Mouse (Mus musculus) cerebellum, adult 9-11 months (tissue): ENCODE results near the gene Gm20481.
A peak's percentile ranks its signal among the peaks of the same experiment; 100 is the strongest.
"Not testable (repeated sequence)": the region's sequence is repeated elsewhere in the genome, so short reads cannot be mapped to it uniquely, and the experiment has no call there.

Source experiments
- DNase-seq: peaks from one replicate; pipeline ENCODE4 v3.0.0; 2022

The Gm20481 gene

GRCm38 (mm10) chr17:35005902-35006301 is 36.2 kb downstream of the Gm20481 start:
- DNase-seq, result not testable (repeated sequence)

DNA sequence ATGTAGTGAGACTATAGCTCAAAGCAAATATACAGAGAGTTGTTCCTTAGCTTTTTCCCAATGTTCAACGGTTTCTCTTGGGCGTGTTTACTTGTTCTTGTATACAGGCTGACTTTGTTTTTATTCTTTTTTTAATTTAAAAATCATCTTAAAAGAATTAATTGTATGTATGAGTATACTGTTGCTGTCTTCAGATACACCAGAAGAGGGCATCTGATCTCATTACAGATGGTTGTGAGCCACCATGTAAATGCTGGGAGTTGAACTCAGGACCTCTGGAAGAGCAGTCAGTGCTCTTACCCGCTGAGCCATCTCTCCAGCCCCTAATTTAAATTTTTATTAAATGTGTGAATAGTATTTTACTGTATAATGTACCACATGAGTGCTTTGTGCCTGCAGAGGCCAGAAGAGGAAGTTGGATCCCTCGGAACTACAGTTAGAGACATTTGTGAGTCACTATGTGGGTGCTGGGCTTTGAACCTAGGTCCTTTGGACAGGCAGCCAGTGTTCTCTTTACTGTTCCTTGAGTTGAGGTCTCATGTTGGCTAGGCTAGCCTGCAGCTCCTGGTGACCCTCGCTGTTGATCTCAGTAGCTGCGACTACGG is 37.8 kb downstream of the Gm20481 start:
- peak; percentile 18 for DNase-seq

GRCm38 (mm10) chr17:35009586-35009985 is 39.9 kb downstream of the Gm20481 start:
- peak; percentile 92 for DNase-seq

- peak; percentile 45 for DNase-seq
These were observed 41.7 kb downstream of the Gm20481 start for GRCm38 (mm10) chr17:35011440-35011839.

- DNase-seq, result no peak
These were observed 42.7 kb downstream of the Gm20481 start for GRCm38 (mm10) chr17:35012430-35012829.

DNA sequence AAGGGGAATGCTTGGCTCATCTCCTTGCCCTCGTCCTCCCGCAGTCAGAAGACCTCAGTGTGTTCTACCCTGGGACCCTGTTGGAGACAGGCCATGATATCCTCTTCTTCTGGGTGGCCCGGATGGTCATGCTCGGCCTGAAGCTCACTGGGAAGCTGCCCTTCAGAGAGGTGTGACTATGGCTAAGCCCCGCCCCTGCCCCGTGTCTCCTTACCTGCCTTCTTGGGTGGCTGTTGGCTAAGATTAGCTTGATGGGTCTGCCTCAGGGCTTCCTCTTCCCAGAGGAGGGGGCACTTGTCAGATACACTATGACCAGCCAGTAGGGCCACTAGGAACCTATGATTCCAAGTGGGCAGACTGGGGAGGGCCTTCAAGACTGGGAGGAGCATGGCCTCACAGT is 43.5 kb downstream of the Gm20481 start:
- no peak for DNase-seq

- DNase-seq, result peak; percentile 50
These were observed 45.6 kb downstream of the Gm20481 start for GRCm38 (mm10) chr17:35015296-35015695.

DNA sequence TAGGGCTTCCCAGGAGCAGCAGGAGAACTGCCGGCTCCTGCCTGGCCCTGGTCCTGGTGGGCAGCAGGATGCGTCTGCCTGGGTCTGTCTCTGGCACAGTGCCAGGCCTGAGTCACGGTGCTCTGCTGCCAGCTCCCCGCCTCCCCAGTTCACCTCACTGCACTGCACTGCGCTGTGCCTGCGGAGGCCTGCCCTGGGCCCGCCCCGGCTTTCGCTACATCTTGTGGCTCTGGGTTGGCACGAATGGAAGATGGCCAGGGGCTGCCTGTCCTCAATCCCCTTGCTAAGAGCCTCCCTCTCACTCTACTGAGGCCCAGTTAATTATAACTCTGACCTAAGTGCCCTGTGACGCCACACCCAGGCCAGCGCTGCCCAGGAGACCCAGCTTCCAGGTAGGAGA is 46.7 kb downstream of the Gm20481 start, which contains the start of gene Vwa7:
Vwa7 (plus strand) TSS at position 204 of the 400 bp plus-strand sequence.
- peak; percentile 87 for DNase-seq

GRCm38 (mm10) chr17:35016791-35017705 is 47.3 kb downstream of the Gm20481 start:
- DNase-seq, result peak; percentile 65

GRCm38 (mm10) chr17:35017706-35018030 is 48.0 kb downstream of the Gm20481 start:
- DNase-seq, result peak; percentile 54

GRCm38 (mm10) chr17:35018171-35018570 is 48.5 kb downstream of the Gm20481 start:
- DNase-seq, result peak; percentile 44

DNA sequence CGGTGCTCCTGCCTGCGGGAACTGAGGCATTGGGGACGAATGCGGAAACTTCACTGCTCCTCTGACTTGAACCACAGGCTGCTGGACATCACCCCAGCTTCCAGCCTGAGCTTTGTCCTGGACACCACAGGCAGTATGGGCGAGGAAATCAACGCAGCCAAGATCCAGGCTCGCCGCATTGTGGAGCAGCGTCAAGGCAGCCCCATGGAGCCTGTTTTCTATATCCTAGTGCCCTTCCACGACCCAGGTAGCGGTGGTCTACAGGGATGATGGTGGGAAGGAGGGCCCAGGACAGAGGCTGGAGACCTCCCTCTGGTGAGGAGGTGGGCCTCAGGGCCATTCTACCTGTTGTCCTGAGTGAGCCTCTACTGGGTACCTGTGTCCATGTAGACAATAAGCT is 50.2 kb downstream of the Gm20481 start:
- no peak for DNase-seq

DNA sequence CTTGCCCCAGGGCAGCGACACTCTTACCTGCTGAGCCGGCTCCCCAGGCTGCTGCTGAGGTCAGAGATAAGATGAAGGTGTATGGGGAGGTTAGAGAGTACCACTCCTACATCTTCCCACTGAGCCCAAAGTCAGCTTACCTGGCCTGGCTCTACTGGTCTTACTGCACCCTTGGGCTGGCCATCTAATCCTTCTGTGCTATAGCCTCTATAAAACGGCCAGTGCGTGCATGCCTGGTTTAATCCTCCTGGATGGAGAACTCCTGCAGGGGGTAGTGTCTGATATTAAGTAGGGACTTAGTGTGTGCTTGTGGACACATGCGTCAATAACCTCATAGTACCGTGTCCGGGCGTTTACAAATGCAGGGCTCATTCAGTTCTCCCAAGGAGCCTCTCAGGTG is 50.8 kb downstream of the Gm20481 start:
- DNase-seq, result peak; percentile 34

DNA sequence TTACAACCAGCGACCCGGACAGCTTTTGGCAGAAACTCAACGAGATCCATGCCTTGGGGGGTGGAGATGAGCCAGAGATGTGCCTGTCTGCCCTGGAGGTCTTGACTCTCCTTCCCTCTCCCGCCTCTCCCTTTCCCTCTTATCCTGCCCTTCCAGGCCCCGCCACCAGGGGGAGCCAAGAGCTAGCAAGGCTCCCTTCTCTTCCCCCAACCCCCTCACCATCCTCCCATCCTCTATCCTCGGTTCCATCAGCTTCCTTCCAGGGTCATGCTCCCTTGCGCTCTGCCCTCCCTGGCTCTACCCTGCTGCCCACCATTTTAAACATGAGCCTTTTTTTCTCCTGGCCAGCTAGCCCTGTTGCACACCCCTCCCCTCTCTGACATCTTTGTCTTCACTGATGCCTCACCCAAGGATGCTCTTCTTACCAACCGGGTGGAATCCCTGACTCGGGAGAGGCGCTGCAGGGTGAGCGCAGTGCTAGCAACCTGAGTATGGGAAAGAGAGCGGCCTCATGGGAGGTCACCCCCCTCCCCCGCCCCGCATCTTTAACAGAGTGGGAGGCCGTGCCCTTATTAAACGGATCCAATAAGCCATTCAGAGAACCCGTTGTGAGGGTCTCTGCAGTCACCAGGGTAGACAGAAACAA is 51.6 kb downstream of the Gm20481 start:
- peak; percentile 88 for DNase-seq
